Mouse (Mus musculus) adrenal gland, postnatal 25 days (tissue): Measurements from ENCODE around the gene Gm29427. TPM values are rescaled to one million over a fixed set of nuclear protein-coding genes. Genes with fewer than 3 reads are reported as not detected.
A peak's percentile ranks its signal among the peaks of the same experiment; 100 is the strongest.

Experiments
- DNase-seq: peaks from one replicate; pipeline ENCODE4 v3.0.0; 2021; ENCODE audit warnings: mixed read lengths
- long read RNA-seq: library from polyadenylated mRNA; stranded (forward); transcript quantifications from one replicate; pipeline ENCODE4 v2.0.0, GENCODE M21; 2021
- total RNA-seq: library from RNA; stranded (reverse); gene quantifications from 2 replicates; pipeline ENCODE4 v1.2.3, GENCODE M21; 2021

The Gm29427 gene
- 0.21 TPM in 1 of 2 replicates, not detected in the other for total RNA-seq
- long read RNA-seq: 0 reads

DNA sequence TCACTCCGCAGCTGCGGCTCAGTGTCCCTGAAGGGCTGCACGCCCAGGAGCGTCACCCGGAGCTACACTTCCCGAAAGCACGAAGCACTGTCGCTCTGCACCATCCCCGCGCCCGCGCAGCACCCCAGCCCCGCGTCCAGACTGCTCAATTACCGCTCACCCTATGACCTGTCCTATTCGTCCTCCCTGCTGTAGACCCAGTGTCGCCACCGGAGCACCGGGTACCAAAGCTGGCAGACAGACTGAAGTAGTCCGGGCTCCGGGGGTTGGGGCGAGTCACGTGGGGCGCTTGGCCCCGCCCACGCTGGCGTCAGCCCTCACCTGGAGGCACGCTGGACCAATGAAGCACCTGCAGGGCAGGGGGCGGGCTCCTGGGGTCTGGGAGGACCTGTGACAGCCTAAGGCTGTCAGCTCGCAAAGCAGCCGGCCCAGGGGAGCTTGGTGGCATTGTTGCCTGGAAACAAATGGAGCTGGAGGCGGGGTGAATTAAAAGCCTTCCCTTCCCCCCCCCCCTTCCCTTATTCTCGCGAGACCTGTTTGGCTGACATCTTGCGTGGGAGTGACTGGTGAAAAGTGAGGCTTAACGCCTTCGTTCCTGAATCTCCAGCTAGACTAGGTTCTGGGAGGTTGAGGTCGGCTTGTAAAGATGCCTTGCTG, at the start of gene Gm29427:
TSS of gene Gm29427 (minus strand) at position 239 of the 657 bp plus-strand sequence.
- DNase-seq: peak; percentile 89

- no peak for DNase-seq
These were observed 48.4 kb upstream of the Gm29427 start for GRCm38 (mm10) chr1:130764027-130764461.

DNA sequence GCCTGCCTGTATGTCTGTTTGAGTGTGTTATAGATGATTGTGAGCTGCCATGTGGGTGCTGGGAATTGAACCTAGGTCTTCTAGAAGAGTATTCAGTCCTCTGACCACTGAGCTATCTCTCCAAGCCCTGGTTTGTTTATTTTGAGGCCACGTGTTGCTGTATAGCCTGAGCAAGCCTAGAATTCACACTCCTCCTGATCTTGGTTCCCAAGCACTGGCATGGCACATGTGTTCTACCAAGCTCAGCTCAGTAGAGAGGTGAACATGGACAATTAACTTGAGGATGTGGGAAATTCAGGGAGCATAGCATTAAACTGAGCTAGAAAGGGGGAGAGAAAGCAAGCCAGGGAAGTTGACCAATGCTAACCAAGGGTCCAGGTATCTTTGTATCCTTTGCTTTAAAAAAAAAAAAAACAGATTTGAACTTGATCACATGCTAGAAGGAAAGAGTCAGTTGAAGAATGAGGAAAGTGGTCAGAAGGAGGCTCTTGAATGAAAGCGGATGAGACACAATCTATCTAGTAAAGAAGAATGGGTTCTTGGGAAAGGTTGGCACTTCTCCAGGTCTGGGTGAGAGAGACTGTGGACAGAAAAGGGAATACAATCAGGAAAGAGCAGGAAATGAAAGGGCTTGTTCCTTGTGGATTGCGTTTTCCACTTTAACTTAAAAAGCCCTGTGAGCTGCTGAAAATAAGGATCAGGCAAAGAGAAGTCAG, 46.6 kb upstream of the Gm29427 start:
- no peak for DNase-seq

GRCm38 (mm10) chr1:130761597-130761996, 46.0 kb upstream of the Gm29427 start:
- no peak for DNase-seq

GRCm38 (mm10) chr1:130759689-130760088, 44.1 kb upstream of the Gm29427 start:
- no peak for DNase-seq

DNA sequence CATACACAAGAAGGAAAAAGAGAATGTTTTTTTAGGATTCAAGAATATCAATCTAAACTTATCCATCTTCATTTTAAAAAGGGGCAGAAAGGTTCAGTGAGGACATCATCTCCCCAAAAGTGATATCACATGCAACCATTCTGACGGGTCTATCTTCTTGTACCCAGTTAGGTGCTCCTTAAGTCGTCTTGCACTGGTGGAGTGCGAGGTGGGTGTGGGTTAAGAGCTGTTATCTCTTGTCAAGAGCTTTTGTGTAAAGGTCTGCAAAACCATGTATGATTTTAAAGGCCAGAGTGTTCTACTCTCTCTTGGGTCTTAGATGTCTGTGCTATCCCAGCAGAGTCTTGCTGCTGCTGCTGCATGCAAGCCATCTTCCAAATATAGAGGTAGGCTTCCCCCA, 31.2 kb upstream of the Gm29427 start:
- DNase-seq: no peak

DNA sequence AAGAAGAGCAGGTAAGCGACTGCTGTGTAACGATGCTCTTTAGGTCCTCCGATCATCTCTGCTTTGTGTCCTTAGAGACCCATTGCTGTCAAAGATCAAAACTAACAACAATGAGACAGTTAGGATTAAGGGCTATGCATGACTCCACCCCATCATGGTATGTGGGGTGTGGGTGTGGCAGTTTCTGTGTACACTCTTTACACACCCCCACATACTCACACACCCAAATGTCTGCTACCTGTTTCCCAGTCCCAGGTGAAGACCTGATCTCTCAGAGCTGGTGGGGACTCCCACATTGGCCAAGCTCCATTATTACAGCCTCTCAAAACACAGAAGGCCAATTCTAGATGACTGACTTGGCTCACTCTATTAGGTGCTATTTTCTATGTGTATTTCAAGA, 30.0 kb upstream of the Gm29427 start:
- no peak for DNase-seq

DNA sequence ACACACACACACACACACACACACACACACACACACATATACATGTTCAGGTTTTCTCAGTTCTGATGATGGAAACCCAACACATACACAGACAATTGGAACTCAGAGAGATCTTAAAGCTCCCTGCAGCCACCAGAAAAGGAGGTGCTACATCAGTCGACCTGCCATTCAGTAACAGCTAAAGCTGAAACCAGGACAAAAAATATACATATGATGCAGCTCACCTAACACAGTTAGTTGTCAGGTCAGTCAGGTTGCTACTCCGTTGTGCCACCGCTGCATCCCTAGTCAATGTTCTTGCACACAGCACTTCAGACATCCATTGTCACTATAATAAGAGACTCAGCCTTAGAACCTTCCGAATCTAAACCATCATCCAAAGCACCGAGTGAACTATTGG, 29.4 kb upstream of the Gm29427 start:
- no peak for DNase-seq

DNA sequence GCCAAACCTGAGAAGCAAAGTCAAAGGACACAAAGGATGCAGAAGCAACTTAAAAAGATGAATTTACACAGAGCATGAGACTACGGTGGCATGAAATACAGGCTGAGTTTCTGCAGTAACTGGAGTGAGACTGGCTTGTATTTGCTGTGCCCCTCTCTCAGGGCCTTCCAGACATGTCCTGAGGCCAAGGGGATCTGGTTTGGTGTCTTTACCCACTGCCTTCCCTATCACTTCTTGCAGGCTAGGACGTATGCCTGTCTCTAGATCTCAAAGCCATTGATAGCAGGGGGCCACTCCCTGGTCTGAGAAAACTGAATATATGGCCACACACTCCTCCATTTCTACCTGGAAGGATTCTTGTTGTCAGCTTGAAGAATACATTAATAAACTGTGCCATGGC, 28.6 kb upstream of the Gm29427 start:
- no peak for DNase-seq

DNA sequence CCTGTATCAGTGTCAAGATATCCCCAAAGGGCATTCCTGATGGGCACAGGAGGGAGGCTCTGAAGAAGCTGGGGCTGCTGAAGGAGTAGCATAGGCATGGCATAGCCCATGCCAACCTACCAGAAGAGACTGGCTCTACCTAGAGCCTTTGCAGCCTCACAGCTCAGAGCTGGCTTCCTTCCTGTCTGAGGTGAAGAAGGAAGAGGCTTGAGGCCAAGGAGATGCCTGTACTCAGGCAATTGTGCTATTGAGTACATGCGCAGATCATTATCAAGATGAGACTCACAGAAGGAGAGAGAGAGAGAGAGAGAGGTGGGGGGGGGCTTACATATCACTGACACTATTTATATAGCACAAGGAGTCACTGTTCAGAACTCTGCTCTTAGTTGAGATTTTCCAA, 28.2 kb upstream of the Gm29427 start:
- DNase-seq: no peak

DNA sequence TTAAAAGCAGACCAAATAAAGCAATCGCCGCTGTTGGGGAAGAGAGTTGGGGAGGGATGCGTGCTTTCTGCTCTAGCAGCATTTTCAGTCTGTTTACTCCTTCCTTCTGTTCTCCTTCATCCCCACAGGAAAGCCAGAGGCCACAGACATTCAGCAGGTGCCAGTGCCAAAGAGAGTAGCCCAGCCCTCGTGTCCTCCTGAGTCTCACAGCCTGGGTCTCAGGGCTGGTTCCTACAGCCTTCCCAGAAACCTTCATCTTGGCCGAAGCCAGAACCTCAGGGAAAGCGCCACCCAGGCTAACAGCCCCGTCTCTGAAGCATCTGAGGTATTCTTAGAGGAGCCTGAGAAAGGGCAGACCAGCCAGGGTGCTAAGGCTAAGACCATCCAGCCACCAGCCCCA, 26.6 kb upstream of the Gm29427 start:
- no peak for DNase-seq

DNA sequence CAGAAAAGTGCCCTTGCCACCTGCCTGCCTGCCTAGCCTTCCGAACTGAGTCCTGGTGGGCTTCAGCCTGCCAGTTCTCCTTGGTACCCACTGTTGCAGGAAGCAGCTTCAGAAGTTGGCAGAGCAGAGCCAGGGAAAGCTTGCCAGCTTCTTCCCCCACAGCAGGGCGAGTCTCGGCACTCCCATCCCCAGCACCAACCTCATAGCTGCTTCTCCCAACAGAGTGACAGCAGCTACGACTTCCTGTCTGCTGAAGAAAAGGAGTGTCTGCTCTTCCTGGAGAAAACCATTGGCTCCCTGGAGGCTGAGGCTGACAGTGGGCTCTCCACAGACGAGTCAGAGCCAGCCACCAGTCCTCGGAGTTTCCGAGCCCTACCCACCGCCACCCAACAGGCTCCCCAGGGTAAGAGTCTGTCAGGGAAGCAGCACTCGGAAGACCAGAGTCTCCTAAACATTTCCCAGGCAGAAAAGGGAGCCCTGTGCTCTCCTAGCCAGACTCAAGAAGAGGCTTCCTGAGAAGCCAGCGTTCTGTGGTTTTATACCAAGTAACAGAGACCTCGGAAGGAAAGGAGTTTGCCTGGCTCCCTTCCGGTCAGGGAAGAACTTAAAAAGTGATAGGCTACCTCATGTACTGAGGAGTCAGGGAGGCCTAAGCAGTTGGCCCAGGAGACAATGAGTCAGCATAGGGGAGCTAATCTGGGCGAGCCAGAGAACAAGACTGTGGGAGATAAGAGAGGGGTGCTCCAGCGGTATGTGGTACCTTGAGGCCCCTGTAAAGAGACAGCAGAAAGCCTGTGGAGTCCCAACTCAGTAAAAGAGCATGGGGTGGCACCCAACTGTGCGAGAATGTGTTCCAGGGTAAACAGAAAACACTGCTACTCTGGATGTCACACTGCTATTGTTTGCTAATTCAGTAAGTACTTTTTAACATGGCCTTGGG, 25.5 kb upstream of the Gm29427 start:
- no peak for DNase-seq

DNA sequence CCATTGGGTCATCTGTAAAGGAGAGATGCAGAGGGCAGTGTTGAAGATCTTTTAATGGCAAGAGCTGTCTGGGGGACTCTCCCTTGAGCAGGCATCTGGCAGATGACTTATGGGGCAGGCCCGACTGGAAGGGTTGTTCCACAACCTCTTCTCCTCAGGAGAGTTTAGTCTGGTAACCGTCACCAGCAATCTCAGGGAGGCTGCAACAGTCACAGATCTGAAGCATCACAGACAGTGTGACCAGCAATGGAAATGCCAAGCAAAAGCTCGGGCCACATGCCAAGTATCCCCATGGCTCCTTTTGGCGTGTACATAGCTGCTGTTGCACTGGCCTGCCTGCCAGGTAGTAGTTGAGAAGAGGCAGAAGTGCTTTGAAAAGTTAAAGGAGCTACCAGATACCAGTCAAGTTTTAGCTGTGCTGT, 24.6 kb upstream of the Gm29427 start:
- DNase-seq: peak; percentile 34

GRCm38 (mm10) chr1:130739636-130740035, 24.0 kb upstream of the Gm29427 start:
- DNase-seq: no peak

GRCm38 (mm10) chr1:130738551-130739106, 23.0 kb upstream of the Gm29427 start:
- DNase-seq: no peak

DNA sequence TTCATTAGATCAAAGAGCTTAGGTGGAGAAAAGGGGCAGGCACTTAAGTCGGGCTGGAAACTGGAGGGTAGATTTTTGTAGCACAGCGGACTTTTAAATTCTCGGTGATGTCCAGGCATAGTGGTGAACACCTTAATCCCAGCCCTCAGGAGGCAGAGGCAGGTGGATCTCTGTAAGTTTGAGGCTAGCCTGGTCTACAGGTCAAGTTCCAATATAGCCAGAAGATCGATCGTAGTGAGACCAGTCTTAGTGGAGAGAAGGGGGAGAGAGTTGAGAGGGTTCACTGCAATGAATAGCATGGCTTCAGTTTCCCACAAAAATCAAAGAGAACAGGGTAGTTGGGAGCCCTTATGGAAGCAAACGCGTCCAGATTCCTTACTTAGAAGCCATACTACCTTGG, 22.3 kb upstream of the Gm29427 start:
- no peak for DNase-seq

DNA sequence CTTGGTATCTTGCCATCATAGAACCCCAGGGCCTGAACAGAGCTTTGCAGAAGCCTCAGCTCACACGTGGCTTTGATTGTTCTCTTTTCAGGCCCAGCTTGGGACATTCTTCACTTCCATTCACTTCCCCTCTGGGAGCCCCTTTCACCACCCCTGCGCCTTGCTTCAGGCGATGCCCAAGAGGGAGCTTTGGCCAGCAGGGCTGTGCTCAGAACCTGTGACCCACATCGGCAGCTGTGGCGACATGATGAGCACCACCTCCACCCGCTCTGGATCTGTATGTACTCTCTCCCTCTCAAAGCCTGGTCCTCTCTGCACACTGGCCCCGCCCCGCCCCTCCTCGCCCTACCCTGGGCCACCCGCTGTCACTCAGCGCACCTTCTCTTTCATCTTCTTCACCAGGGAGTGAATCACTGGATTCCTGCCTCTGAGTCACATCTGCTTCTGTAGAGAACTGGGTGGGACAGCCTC, 21.8 kb upstream of the Gm29427 start:
- DNase-seq: no peak

DNA sequence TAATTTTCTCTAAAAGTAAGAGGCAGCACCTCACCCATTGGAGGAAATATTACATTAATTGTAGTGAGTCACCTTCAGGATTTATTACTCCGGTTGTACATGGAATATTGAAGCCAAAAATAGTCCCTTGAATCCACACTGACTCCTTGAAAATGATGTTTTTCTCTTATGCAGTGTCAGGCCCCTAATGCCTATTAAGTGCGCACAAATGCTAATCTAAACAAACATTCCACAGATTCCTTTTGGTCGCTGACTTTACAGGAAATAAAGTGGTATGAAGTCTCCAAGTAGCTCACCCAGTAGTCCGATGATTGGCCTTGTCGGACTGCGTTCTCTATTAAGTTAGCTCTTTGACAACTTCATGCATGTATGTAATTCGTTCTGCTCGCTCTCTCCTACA, 19.3 kb upstream of the Gm29427 start:
- no peak for DNase-seq

GRCm38 (mm10) chr1:130734452-130734851, 18.9 kb upstream of the Gm29427 start:
- no peak for DNase-seq

- DNase-seq: no peak
These were observed 18.1 kb upstream of the Gm29427 start for GRCm38 (mm10) chr1:130733671-130734070.

- no peak for DNase-seq
These were observed 17.4 kb upstream of the Gm29427 start for GRCm38 (mm10) chr1:130732706-130733658.
